Mouse (Mus musculus): ENCODE measurements around the gene Fbxo41. TPM values are rescaled to one million over a fixed set of nuclear protein-coding genes. Genes with fewer than 3 reads are reported as not detected.

Gene Fbxo41
- polyA plus RNA-seq, 1 experiment from 2014 or later: 5.5 TPM

DNA sequence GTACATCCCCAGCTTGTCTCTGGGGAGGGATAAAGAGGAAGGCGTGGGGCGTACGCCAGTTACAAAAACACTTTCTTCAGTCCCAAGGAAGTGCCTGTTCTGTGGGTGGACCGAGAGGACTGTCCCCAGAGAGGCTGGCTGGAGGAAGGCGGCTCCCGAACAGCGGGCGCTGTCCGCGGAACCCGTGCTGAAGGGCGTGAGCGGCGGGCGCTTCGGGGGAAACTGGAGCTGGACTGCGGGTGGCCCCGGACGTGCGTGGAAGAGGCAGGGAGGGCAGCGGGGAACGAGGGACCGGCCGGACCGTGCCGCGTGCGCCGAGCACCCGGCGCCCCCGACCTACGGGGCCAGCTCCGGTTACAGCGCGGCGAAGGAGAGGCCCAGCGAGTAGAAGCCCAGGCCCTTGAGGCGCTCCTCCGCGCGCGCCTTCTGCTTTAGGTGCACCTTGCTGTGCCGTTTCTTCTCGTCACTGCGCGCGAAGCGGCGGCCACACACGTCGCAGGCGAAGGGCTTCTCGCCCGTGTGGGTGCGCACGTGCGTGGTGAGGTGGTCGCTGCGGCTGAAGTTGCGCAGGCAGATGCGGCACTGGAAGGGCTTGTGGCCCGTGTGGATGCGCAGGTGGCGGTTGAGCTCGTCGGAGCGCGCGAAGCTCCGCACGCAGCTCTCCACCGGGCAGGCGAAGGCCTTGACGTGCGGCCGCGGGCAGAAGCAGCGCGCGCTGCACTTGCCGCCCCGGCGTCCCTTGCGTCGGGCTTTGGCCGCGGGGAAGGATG, 8.7 kb upstream of the Fbxo41 start:
- no peaks in the 10 kb centered on the region for H3K36me3 ChIP-seq
- H3K27me3 ChIP-seq: peaks cover 93% of the 10 kb centered on the region
- no peak for ATAC-seq (ENCODE audit: low FRiP score)
- peak overlapping the region; percentile 58 for H3K9ac ChIP-seq
- H3K9me3 ChIP-seq: no peaks in the 10 kb centered on the region
- H3K4me1 ChIP-seq (replicated peaks): peaks cover 29% of the 10 kb centered on the region
- H3K4me3 ChIP-seq: peak overlapping the region; percentile 47
- H3K27ac ChIP-seq: no peak overlapping the region
- under 1% methylated on average over 87 of the region's 88 CpGs for WGBS
- peak overlapping the region; percentile 85 for H3K4me2 ChIP-seq

- H3K9ac ChIP-seq: no peak overlapping the region
- peaks cover 29% of the 10 kb centered on the region for H3K4me1 ChIP-seq (replicated peaks)
- no peak overlapping the region for H3K4me2 ChIP-seq
- under 1% methylated on average over 6 of the region's 6 CpGs for WGBS
- H3K27me3 ChIP-seq: peaks cover 89% of the 10 kb centered on the region
- H3K36me3 ChIP-seq: no peaks in the 10 kb centered on the region
- no peak overlapping the region for H3K4me3 ChIP-seq
- H3K27ac ChIP-seq: no peak overlapping the region
- ATAC-seq (ENCODE audit: low FRiP score): no peak
- H3K9me3 ChIP-seq: no peaks in the 10 kb centered on the region
These were observed 7.7 kb upstream of the Fbxo41 start for GRCm38 (mm10) chr6:85510476-85510875.

DNA sequence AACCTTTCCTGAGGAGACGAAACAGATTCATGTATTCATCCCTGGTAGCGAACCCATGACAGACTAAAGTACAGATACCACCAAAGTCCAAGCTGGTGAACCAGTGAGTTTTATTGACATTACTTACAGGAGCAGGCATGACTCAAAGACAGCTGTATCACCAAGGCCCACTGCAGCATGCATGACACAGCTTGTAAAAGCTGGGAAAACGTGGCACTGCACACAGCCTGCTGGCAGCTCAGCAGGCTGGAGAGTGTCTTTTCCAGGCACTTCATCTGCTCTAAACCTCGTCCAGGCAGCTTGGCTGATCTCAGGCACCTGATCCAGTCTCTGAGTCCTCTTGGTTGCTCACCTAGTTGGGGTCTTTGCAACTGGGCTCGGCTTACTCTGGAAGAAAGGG, 5.8 kb upstream of the Fbxo41 start:
- no peak for ATAC-seq (ENCODE audit: low FRiP score)
- Histone ChIP-seq H3K27ac (no peak overlapping the region), H3K4me3 (no peak overlapping the region), H3K36me3 (no peaks in the 10 kb centered on the region), H3K27me3 (peaks cover 87% of the 10 kb centered on the region), H3K9ac (no peak overlapping the region), H3K4me2 (no peak overlapping the region), H3K9me3 (no peaks in the 10 kb centered on the region), H3K4me1 (replicated peaks) (peaks cover 25% of the 10 kb centered on the region)
- WGBS: 54% methylated on average over 5 of the region's 5 CpGs

GRCm38 (mm10) chr6:85504908-85505307, 2.1 kb upstream of the Fbxo41 start:
- H3K27me3 ChIP-seq: peaks cover 51% of the 10 kb centered on the region
- H3K27ac ChIP-seq: no peak overlapping the region
- H3K4me3 ChIP-seq: no peak overlapping the region
- no peak overlapping the region for H3K4me2 ChIP-seq
- no peaks in the 10 kb centered on the region for H3K9me3 ChIP-seq
- H3K4me1 ChIP-seq (replicated peaks): peaks cover 20% of the 10 kb centered on the region
- H3K9ac ChIP-seq: no peak overlapping the region
- H3K36me3 ChIP-seq: no peaks in the 10 kb centered on the region
- WGBS: 55% methylated on average over 2 of the region's 2 CpGs
- ATAC-seq (ENCODE audit: low FRiP score): no peak

- H3K36me3 ChIP-seq: no peaks in the 10 kb centered on the region
- H3K9ac ChIP-seq: peak overlapping the region; percentile 87
- H3K4me2 ChIP-seq: peak overlapping the region; percentile 76
- peak overlapping the region; percentile 83 for H3K27ac ChIP-seq
- peaks cover 28% of the 10 kb centered on the region for H3K27me3 ChIP-seq
- H3K4me1 ChIP-seq (replicated peaks): peaks cover 20% of the 10 kb centered on the region
- ATAC-seq (ENCODE audit: low FRiP score): peak; percentile 82
- no peaks in the 10 kb centered on the region for H3K9me3 ChIP-seq
- H3K4me3 ChIP-seq: peak overlapping the region; percentile 64
- 2% methylated on average over 33 of the region's 37 CpGs for WGBS
These were observed 487 bp downstream of the Fbxo41 start for GRCm38 (mm10) chr6:85502103-85502910.

- Histone ChIP-seq H3K4me2 (peak overlapping the region; percentile 76), H3K9ac (peak overlapping the region; percentile 87), H3K4me1 (replicated peaks) (peaks cover 20% of the 10 kb centered on the region), H3K27me3 (peaks cover 24% of the 10 kb centered on the region), H3K27ac (peak overlapping the region; percentile 83), H3K4me3 (peak overlapping the region; percentile 64), H3K9me3 (no peaks in the 10 kb centered on the region), H3K36me3 (no peaks in the 10 kb centered on the region)
- WGBS: 7% methylated on average over 6 of the region's 6 CpGs
- peak; percentile 15; the same call in 1 of the 2 replicates for ATAC-seq (ENCODE audit: low FRiP score)
These were observed 1.2 kb downstream of the Fbxo41 start for GRCm38 (mm10) chr6:85501571-85502102.

GRCm38 (mm10) chr6:85500416-85500815, 2.4 kb downstream of the Fbxo41 start:
- no peak for ATAC-seq (ENCODE audit: low FRiP score)
- Histone ChIP-seq H3K4me1 (replicated peaks) (peaks cover 20% of the 10 kb centered on the region), H3K9me3 (no peaks in the 10 kb centered on the region), H3K27ac (no peak overlapping the region), H3K4me3 (no peak overlapping the region), H3K9ac (no peak overlapping the region), H3K4me2 (no peak overlapping the region), H3K27me3 (peaks cover 18% of the 10 kb centered on the region), H3K36me3 (no peaks in the 10 kb centered on the region)
- 91% methylated on average over 1 of the region's 1 CpGs for WGBS

- no peak overlapping the region for H3K9ac ChIP-seq
- H3K27ac ChIP-seq: no peak overlapping the region
- H3K9me3 ChIP-seq: no peaks in the 10 kb centered on the region
- no peak for ATAC-seq (ENCODE audit: low FRiP score)
- no peaks in the 10 kb centered on the region for H3K36me3 ChIP-seq
- 77% methylated on average over 9 of the region's 9 CpGs for WGBS
- no peaks in the 10 kb centered on the region for H3K27me3 ChIP-seq
- H3K4me2 ChIP-seq: no peak overlapping the region
- peaks cover 17% of the 10 kb centered on the region for H3K4me1 ChIP-seq (replicated peaks)
- H3K4me3 ChIP-seq: no peak overlapping the region
These were observed 4.6 kb downstream of the Fbxo41 start for GRCm38 (mm10) chr6:85498147-85498546.

DNA sequence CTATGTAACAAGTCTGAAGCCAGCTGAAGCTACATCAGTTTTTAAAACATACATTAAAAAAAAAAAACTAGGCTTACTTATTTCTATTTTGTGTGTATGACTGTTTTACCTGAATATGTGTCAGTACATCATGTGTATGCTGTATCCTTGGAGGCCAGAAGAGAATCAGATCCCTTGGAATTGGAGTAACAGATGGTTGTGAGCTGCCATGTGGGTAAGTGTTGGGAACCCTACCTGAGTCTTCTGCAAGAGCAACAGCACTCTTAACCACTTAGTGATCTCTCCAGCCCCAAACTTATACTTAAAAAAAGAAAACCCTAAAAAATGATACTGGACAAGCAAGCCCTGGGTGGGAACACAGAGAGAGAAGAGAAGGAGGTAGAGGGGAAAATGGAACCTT, 5.8 kb downstream of the Fbxo41 start:
- Histone ChIP-seq H3K27me3 (no peaks in the 10 kb centered on the region), H3K4me2 (no peak overlapping the region), H3K9ac (no peak overlapping the region), H3K27ac (no peak overlapping the region), H3K4me3 (no peak overlapping the region), H3K36me3 (no peaks in the 10 kb centered on the region), H3K9me3 (no peaks in the 10 kb centered on the region), H3K4me1 (replicated peaks) (peaks cover 10% of the 10 kb centered on the region)
- no peak for ATAC-seq (ENCODE audit: low FRiP score)

GRCm38 (mm10) chr6:85491606-85492005, 11.2 kb downstream of the Fbxo41 start:
- no peak for ATAC-seq (ENCODE audit: low FRiP score)
- Histone ChIP-seq H3K4me2 (no peak overlapping the region), H3K27me3 (peaks cover 11% of the 10 kb centered on the region), H3K9ac (no peak overlapping the region), H3K4me3 (no peak overlapping the region), H3K4me1 (replicated peaks) (peaks cover 6% of the 10 kb centered on the region; the same call in 1 of the 2 replicates), H3K9me3 (no peaks in the 10 kb centered on the region), H3K27ac (no peak overlapping the region), H3K36me3 (no peaks in the 10 kb centered on the region)
- WGBS: 89% methylated on average over 3 of the region's 3 CpGs

DNA sequence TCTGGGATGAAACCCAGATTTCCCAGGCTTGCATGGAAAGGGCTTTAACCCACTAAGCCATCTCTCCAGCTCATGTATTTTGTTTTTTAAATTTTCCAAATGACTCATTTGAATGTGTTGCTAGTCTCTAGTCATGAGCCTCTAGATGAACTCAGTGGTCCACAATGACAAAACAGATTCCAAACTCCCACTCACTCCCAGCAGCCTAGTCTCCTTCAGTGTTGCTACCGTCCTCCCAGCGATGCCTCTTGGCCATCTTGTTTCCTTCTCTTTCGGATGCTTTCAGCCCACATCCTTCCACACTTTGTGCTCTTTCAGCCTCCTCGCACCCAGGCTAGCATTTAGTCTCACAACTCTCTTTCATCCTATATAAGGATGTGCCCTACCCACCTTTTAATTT, 12.5 kb downstream of the Fbxo41 start:
- WGBS: 82% methylated on average over 4 of the region's 4 CpGs
- no peaks in the 10 kb centered on the region for H3K9me3 ChIP-seq
- no peak for ATAC-seq (ENCODE audit: low FRiP score)

DNA sequence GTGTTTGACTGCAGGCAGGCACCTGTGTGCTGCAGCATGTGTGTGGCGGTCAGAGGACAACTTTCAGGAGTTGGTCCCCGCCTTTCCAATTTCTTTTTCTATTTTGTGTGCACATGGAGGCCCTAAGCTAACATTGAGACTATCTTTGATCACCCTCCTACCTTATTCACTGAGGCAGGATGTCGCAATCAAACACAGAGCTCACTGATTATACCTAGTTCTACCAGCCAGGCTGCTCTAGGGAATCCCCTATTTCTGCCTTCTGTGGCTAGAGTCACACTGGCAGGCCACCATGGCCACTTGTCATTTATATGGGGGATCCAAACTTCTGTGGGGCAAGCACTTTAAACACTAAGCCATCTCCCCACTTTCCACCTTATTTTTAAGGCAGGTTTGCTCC, 13.1 kb downstream of the Fbxo41 start:
- no peaks in the 10 kb centered on the region for H3K36me3 ChIP-seq
- no peak overlapping the region for H3K4me3 ChIP-seq
- H3K4me1 ChIP-seq (replicated peaks): peaks cover 8% of the 10 kb centered on the region
- no peaks in the 10 kb centered on the region for H3K9me3 ChIP-seq
- WGBS: 85% methylated on average over 3 of the region's 3 CpGs
- ATAC-seq (ENCODE audit: low FRiP score): no peak
- H3K4me2 ChIP-seq: no peak overlapping the region
- H3K27ac ChIP-seq: no peak overlapping the region
- H3K27me3 ChIP-seq: peaks cover 29% of the 10 kb centered on the region
- H3K9ac ChIP-seq: no peak overlapping the region

More for the DNA sequence above, 12.5 kb downstream of the Fbxo41 start:
- peaks cover 24% of the 10 kb centered on the region for H3K27me3 ChIP-seq
- no peak overlapping the region for H3K9ac ChIP-seq
- no peak overlapping the region for H3K4me2 ChIP-seq
- H3K27ac ChIP-seq: no peak overlapping the region
- H3K36me3 ChIP-seq: no peaks in the 10 kb centered on the region
- H3K4me1 ChIP-seq (replicated peaks): peaks cover 6% of the 10 kb centered on the region; the same call in 1 of the 2 replicates
- no peak overlapping the region for H3K4me3 ChIP-seq
